Comparison of ENCODE assay signal across 9 mouse cellular contexts in genomic region chr8:70041885-70042546, GRCm38 (mm10). TPM values are rescaled to one million over a fixed set of nuclear protein-coding genes. Genes with fewer than 3 reads are reported as not detected.
A peak's percentile ranks its signal among the peaks of the same experiment; 100 is the strongest.
DNase-seq lines count a peak whose midpoint lies in the region; ATAC-seq and TF ChIP-seq lines count a peak whose summit lies in the region.
"Had no signal": no experiment of that assay in that cellular context is flagged by ENCODE, and none has a peak within 500 bp of the region (broad histone marks: within the 10 kb centered on the region; RNA-seq: fewer than 3 reads in every experiment).

No protein-coding gene starts in this region.

- no peak for DNase-seq in frontal cortex, postnatal 36 days (ENCODE audit: low spot score in 2 of 2)
- no peak for DNase-seq in Muller cell, postnatal 12 days (ENCODE audit: inconsistent ontology term)

- peak; percentile 35 for ATAC-seq in frontal cortex, adult (ENCODE audit: low TSS enrichment)
- ATAC-seq in erythroblast, adult 5-6 weeks (replicated peaks; ENCODE audit: low FRiP score, poor library complexity, severe bottlenecking) = peak; percentile 33
- ATAC-seq in hindbrain, embryonic 16.5 days = peak; percentile 44
- peak; percentile 47 for ATAC-seq in liver, embryonic 15.5 days (ENCODE audit: insufficient read depth)
- ATAC-seq in neural tube, embryonic 14.5 days (ENCODE audit: low read depth) = no peak; the same call in 1 of the 2 replicates

- H3K27ac ChIP-seq in hindbrain, embryonic 16.5 days (ENCODE audit: low read depth, low read length) = peak overlapping the region; percentile 93
- peak overlapping the region; percentile 89 for H3K27ac ChIP-seq in liver, embryonic 15.5 days (replicated peaks)
- peak overlapping the region; percentile 87 for H3K27ac ChIP-seq in neural tube, embryonic 14.5 days (ENCODE audit: low read depth, low read length)

- H3K9me3 ChIP-seq in E14TG2a.4 (ENCODE audit: low read length) = no peaks in the 10 kb centered on the region
- no peaks in the 10 kb centered on the region for H3K9me3 ChIP-seq in hindbrain, embryonic 16.5 days (ENCODE audit: control insufficient read depth, low read length)
- no peaks in the 10 kb centered on the region for H3K9me3 ChIP-seq in liver, embryonic 15.5 days (replicated peaks)
- no peaks in the 10 kb centered on the region for H3K9me3 ChIP-seq in neural tube, embryonic 14.5 days (ENCODE audit: control insufficient read depth, low read length)

- H3K36me3 ChIP-seq in E14TG2a.4 (ENCODE audit: insufficient read depth, low read length) = peaks cover 28% of the 10 kb centered on the region
- no peaks in the 10 kb centered on the region for H3K36me3 ChIP-seq in hindbrain, embryonic 16.5 days (ENCODE audit: control insufficient read depth, insufficient read depth, low read length)
- peaks cover 13% of the 10 kb centered on the region; the same call in 1 of the 2 replicates for H3K36me3 ChIP-seq in liver, embryonic 15.5 days (replicated peaks)
- H3K36me3 ChIP-seq in neural tube, embryonic 14.5 days (ENCODE audit: control insufficient read depth, insufficient read depth, low read length) = no peaks in the 10 kb centered on the region

- no peak for TF ChIP-seq CTCF in E14TG2a.4 (conservative IDR thresholded peaks at IDR 0.05; ENCODE audit: low read length)

- under 1% methylated on average over 46 of the region's 47 CpGs for WGBS in hindbrain, embryonic 16.5 days
- under 1% methylated on average over 47 of the region's 47 CpGs for WGBS in liver, embryonic 15.5 days (ENCODE audit: insufficient replicate concordance)
- WGBS in neural tube, embryonic 14.5 days = 2% methylated on average over 47 of the region's 47 CpGs

- peaks cover 38% of the 10 kb centered on the region for H3K4me1 ChIP-seq in E14TG2a.4 (replicated peaks; ENCODE audit: low read depth, low read length)
- peaks cover 29% of the 10 kb centered on the region for H3K4me1 ChIP-seq in hindbrain, embryonic 16.5 days (ENCODE audit: control insufficient read depth, insufficient read depth, low read depth, low read length)
- H3K4me1 ChIP-seq in liver, embryonic 15.5 days (replicated peaks) = peaks cover 65% of the 10 kb centered on the region
- peaks cover 20% of the 10 kb centered on the region for H3K4me1 ChIP-seq in neural tube, embryonic 14.5 days (ENCODE audit: control insufficient read depth, insufficient read depth, low read length)

- H3K4me3 ChIP-seq in E14TG2a.4 (replicated peaks; ENCODE audit: low read length) = peak overlapping the region; percentile 100
- H3K4me3 ChIP-seq in hindbrain, embryonic 16.5 days (ENCODE audit: low read length) = peak overlapping the region; percentile 72
- peak overlapping the region; percentile 99 for H3K4me3 ChIP-seq in liver, embryonic 15.5 days (replicated peaks)
- peak overlapping the region; percentile 99 for H3K4me3 ChIP-seq in neural tube, embryonic 14.5 days (ENCODE audit: low read depth, low read length)

- H3K9ac ChIP-seq in hindbrain, embryonic 16.5 days (ENCODE audit: low read depth, low read length) = peak overlapping the region; percentile 99
- H3K9ac ChIP-seq in liver, embryonic 15.5 days = peak overlapping the region; percentile 97
- H3K9ac ChIP-seq in neural tube, embryonic 14.5 days (replicated peaks; ENCODE audit: low read depth, low read length) = peak overlapping the region; percentile 93

- peak overlapping the region; percentile 94 for H3K4me2 ChIP-seq in hindbrain, embryonic 16.5 days (ENCODE audit: low read length)
- peak overlapping the region; percentile 94 for H3K4me2 ChIP-seq in liver, embryonic 15.5 days
- H3K4me2 ChIP-seq in neural tube, embryonic 14.5 days (ENCODE audit: low read depth, low read length) = peak overlapping the region; percentile 95

- no peaks in the 10 kb centered on the region for H3K27me3 ChIP-seq in E14TG2a.4 (ENCODE audit: insufficient read depth, low read length)
- H3K27me3 ChIP-seq in hindbrain, embryonic 16.5 days (replicated peaks; ENCODE audit: control insufficient read depth, insufficient read depth, low read length) = no peaks in the 10 kb centered on the region
- no peaks in the 10 kb centered on the region for H3K27me3 ChIP-seq in liver, embryonic 15.5 days
- no peaks in the 10 kb centered on the region; the same call in 1 of the 2 replicates for H3K27me3 ChIP-seq in neural tube, embryonic 14.5 days (ENCODE audit: control insufficient read depth, insufficient read depth, low read length)
- H3K27me3 ChIP-seq: Patski had no signal

RNA-seq across cellular contexts. Expression of gene Mau2, which starts 0.5 kb away (rescaled TPM):
- total RNA-seq in erythroblast, adult 5-6 weeks (2015; ENCODE audit: low replicate concordance) = 24.0 and 33.9 TPM in 2 replicates
- 47.4 and 49.5 TPM in 2 replicates for total RNA-seq in erythroblast, adult 5-6 weeks (2017; ENCODE audit: low replicate concordance)
- 61.5 and 71.2 TPM in 2 replicates for polyA plus RNA-seq in hindbrain, embryonic 16.5 days (2015; fragmentation: Nextera tagmentation; extraction: Ambion mirVana)
- polyA plus RNA-seq in liver, embryonic 15.5 days (2015; fragmentation: Nextera tagmentation; extraction: Ambion mirVana) = 23.0 and 25.6 TPM in 2 replicates
- 73.5 and 77.9 TPM in 2 replicates for polyA plus RNA-seq in neural tube, embryonic 14.5 days (2014; fragmentation: Nextera tagmentation; extraction: Ambion mirVana)

RNA-seq across cellular contexts. Expression of gene Sugp1, which starts 0.6 kb away (rescaled TPM):
- 8.2 and 10.6 TPM in 2 replicates for total RNA-seq in erythroblast, adult 5-6 weeks (2015; ENCODE audit: low replicate concordance)
- total RNA-seq in erythroblast, adult 5-6 weeks (2017; ENCODE audit: low replicate concordance) = 15.6 and 22.6 TPM in 2 replicates
- polyA plus RNA-seq in hindbrain, embryonic 16.5 days (2015; fragmentation: Nextera tagmentation; extraction: Ambion mirVana) = 54.4 and 55.8 TPM in 2 replicates
- polyA plus RNA-seq in liver, embryonic 15.5 days (2015; fragmentation: Nextera tagmentation; extraction: Ambion mirVana) = 15.3 and 16.2 TPM in 2 replicates
- polyA plus RNA-seq in neural tube, embryonic 14.5 days (2014; fragmentation: Nextera tagmentation; extraction: Ambion mirVana) = 47.1 and 52.9 TPM in 2 replicates

RNA-seq across cellular contexts. Expression of gene Tm6sf2, which starts 30.7 kb away (rescaled TPM):
- 2.3 TPM in 1 of 2 replicates, not detected in the other for total RNA-seq in erythroblast, adult 5-6 weeks (2015; ENCODE audit: low replicate concordance)
- 2.9 TPM in 1 of 2 replicates, not detected in the other for total RNA-seq in erythroblast, adult 5-6 weeks (2017; ENCODE audit: low replicate concordance)
- polyA plus RNA-seq in hindbrain, embryonic 16.5 days (2015; fragmentation: Nextera tagmentation; extraction: Ambion mirVana) = 1.2 and 1.4 TPM in 2 replicates
- polyA plus RNA-seq in liver, embryonic 15.5 days (2015; fragmentation: Nextera tagmentation; extraction: Ambion mirVana) = 1.6 and 2.3 TPM in 2 replicates
- 1.3 and 2.1 TPM in 2 replicates for polyA plus RNA-seq in neural tube, embryonic 14.5 days (2014; fragmentation: Nextera tagmentation; extraction: Ambion mirVana)

RNA-seq across cellular contexts. Expression of gene Hapln4, which starts 41.2 kb away (rescaled TPM):
- total RNA-seq in erythroblast, adult 5-6 weeks (2015; ENCODE audit: low replicate concordance) = not detected in 2 replicates
- not detected in 2 replicates for total RNA-seq in erythroblast, adult 5-6 weeks (2017; ENCODE audit: low replicate concordance)
- 1.2 and 1.3 TPM in 2 replicates for polyA plus RNA-seq in hindbrain, embryonic 16.5 days (2015; fragmentation: Nextera tagmentation; extraction: Ambion mirVana)
- 0.05 and 0.06 TPM in 2 replicates for polyA plus RNA-seq in liver, embryonic 15.5 days (2015; fragmentation: Nextera tagmentation; extraction: Ambion mirVana)
- 0.73 and 0.84 TPM in 2 replicates for polyA plus RNA-seq in neural tube, embryonic 14.5 days (2014; fragmentation: Nextera tagmentation; extraction: Ambion mirVana)

RNA-seq across cellular contexts. Expression of gene Gatad2a, which starts 45.8 kb away (rescaled TPM):
- 22.8 and 30.2 TPM in 2 replicates for total RNA-seq in erythroblast, adult 5-6 weeks (2015; ENCODE audit: low replicate concordance)
- total RNA-seq in erythroblast, adult 5-6 weeks (2017; ENCODE audit: low replicate concordance) = 25.7 and 31.8 TPM in 2 replicates
- 13.9 and 19.7 TPM in 2 replicates for polyA plus RNA-seq in hindbrain, embryonic 16.5 days (2015; fragmentation: Nextera tagmentation; extraction: Ambion mirVana)
- 28.0 and 32.2 TPM in 2 replicates for polyA plus RNA-seq in liver, embryonic 15.5 days (2015; fragmentation: Nextera tagmentation; extraction: Ambion mirVana)
- 20.9 and 27.5 TPM in 2 replicates for polyA plus RNA-seq in neural tube, embryonic 14.5 days (2014; fragmentation: Nextera tagmentation; extraction: Ambion mirVana)
